8 mouse cellular contexts compared by ENCODE assay signal in genomic region chr4:36952431-36953429, GRCm38 (mm10). TPM values are rescaled to one million over a fixed set of nuclear protein-coding genes. Genes with fewer than 3 reads are reported as not detected.
DNase-seq lines count a peak whose midpoint lies in the region; ATAC-seq and TF ChIP-seq lines count a peak whose summit lies in the region.

No protein-coding gene starts in this region.

- H3K4me3 ChIP-seq in kidney, embryonic 14.5 days (ENCODE audit: low read length): peak overlapping the region; percentile 60
- peak overlapping the region; percentile 53 for H3K4me3 ChIP-seq in embryonic facial prominence, embryonic 15.5 days (replicated peaks)
- H3K4me3 ChIP-seq in intestine, postnatal 0 days (ENCODE audit: low read depth, low read length): 0 out of 2 replicates have a peak overlapping the region, but pooled peaks have one; percentile 9
- peak overlapping the region; percentile 74 for H3K4me3 ChIP-seq in midbrain, embryonic 15.5 days

- no peaks in the 10 kb centered on the region for H3K36me3 ChIP-seq in kidney, embryonic 14.5 days (ENCODE audit: control insufficient read depth, insufficient read depth, low read length)
- no peaks in the 10 kb centered on the region for H3K36me3 ChIP-seq in embryonic facial prominence, embryonic 15.5 days
- no peaks in the 10 kb centered on the region for H3K36me3 ChIP-seq in intestine, postnatal 0 days (ENCODE audit: control insufficient read depth, insufficient read depth)
- no peaks in the 10 kb centered on the region for H3K36me3 ChIP-seq in midbrain, embryonic 15.5 days (replicated peaks)

- peak overlapping the region; percentile 97 for H3K4me2 ChIP-seq in kidney, embryonic 14.5 days (replicated peaks; ENCODE audit: low read depth, low read length)
- H3K4me2 ChIP-seq in embryonic facial prominence, embryonic 15.5 days (replicated peaks): peak overlapping the region; percentile 99
- H3K4me2 ChIP-seq in intestine, postnatal 0 days (replicated peaks; ENCODE audit: low read depth): peak overlapping the region; percentile 73
- H3K4me2 ChIP-seq in midbrain, embryonic 15.5 days: peak overlapping the region; percentile 87

- DNase-seq in kidney, postnatal 10 days: no peak
- DNase-seq in ovary, postnatal 14 days (ENCODE audit: low spot score): no peak
- DNase-seq in cerebellum, adult 9-10 months: no peak
- no peak for DNase-seq in heart, postnatal 4 days

- peaks cover 7% of the 10 kb centered on the region; the same call in 1 of the 2 replicates for H3K4me1 ChIP-seq in kidney, embryonic 14.5 days (ENCODE audit: control insufficient read depth, insufficient read depth, low read length)
- peaks cover 20% of the 10 kb centered on the region for H3K4me1 ChIP-seq in embryonic facial prominence, embryonic 15.5 days
- 0 out of 2 replicates have a peak, but pooled peaks cover 5% of the 10 kb centered on the region for H3K4me1 ChIP-seq in intestine, postnatal 0 days (replicated peaks; ENCODE audit: control insufficient read depth, insufficient read depth, low read length)
- H3K4me1 ChIP-seq in midbrain, embryonic 15.5 days: peaks cover 10% of the 10 kb centered on the region

- H3K27ac ChIP-seq in kidney, embryonic 14.5 days (ENCODE audit: low read depth, low read length): no peak overlapping the region
- no peak overlapping the region for H3K27ac ChIP-seq in embryonic facial prominence, embryonic 15.5 days (replicated peaks)
- H3K27ac ChIP-seq in intestine, postnatal 0 days (ENCODE audit: low read depth, low read length): no peak overlapping the region
- H3K27ac ChIP-seq in midbrain, embryonic 15.5 days: no peak overlapping the region

- 4% methylated on average over 20 of the region's 20 CpGs for WGBS in kidney, embryonic 14.5 days
- 4% methylated on average over 20 of the region's 20 CpGs for WGBS in embryonic facial prominence, embryonic 15.5 days
- 11% methylated on average over 20 of the region's 20 CpGs for WGBS in intestine, postnatal 0 days
- WGBS in midbrain, embryonic 15.5 days: 5% methylated on average over 20 of the region's 20 CpGs

- no peaks in the 10 kb centered on the region for H3K9me3 ChIP-seq in kidney, embryonic 14.5 days (ENCODE audit: control insufficient read depth, low read length)
- H3K9me3 ChIP-seq in embryonic facial prominence, embryonic 15.5 days (replicated peaks): no peaks in the 10 kb centered on the region
- no peaks in the 10 kb centered on the region for H3K9me3 ChIP-seq in intestine, postnatal 0 days (ENCODE audit: control insufficient read depth)
- no peaks in the 10 kb centered on the region for H3K9me3 ChIP-seq in midbrain, embryonic 15.5 days

- peaks cover 58% of the 10 kb centered on the region for H3K27me3 ChIP-seq in kidney, embryonic 14.5 days (ENCODE audit: control insufficient read depth, insufficient read depth, low read length)
- peaks cover 47% of the 10 kb centered on the region for H3K27me3 ChIP-seq in embryonic facial prominence, embryonic 15.5 days
- H3K27me3 ChIP-seq in intestine, postnatal 0 days (replicated peaks; ENCODE audit: control insufficient read depth, insufficient read depth, low read length): peaks cover 47% of the 10 kb centered on the region
- H3K27me3 ChIP-seq in midbrain, embryonic 15.5 days (replicated peaks): 0 out of 2 replicates have a peak, but pooled peaks cover 3% of the 10 kb centered on the region

- no peak for TF ChIP-seq CTCF in intestine, postnatal 0 days (IDR thresholded peaks at IDR 0.05; ENCODE audit: low read depth)

- no peak for ATAC-seq in kidney, embryonic 14.5 days (ENCODE audit: low FRiP score, low TSS enrichment)
- ATAC-seq in embryonic facial prominence, embryonic 15.5 days (ENCODE audit: insufficient number of reproducible peaks, low FRiP score, low TSS enrichment, low read depth): no peak
- no peak for ATAC-seq in intestine, postnatal 0 days
- ATAC-seq in midbrain, embryonic 15.5 days (replicated peaks): no peak

- no peak overlapping the region for H3K9ac ChIP-seq in kidney, embryonic 14.5 days (ENCODE audit: low read depth, low read length)
- H3K9ac ChIP-seq in embryonic facial prominence, embryonic 15.5 days: no peak overlapping the region
- H3K9ac ChIP-seq in intestine, postnatal 0 days (ENCODE audit: low read depth, low read length): no peak overlapping the region
- H3K9ac ChIP-seq in midbrain, embryonic 15.5 days: peak overlapping the region; percentile 78; the same call in 1 of the 2 replicates

RNA-seq across cellular contexts. Expression of gene Lingo2, which starts 1.2 kb away (rescaled TPM):
- 0.17 and 0.41 TPM in 2 replicates for polyA plus RNA-seq in kidney, embryonic 14.5 days (2014; fragmentation: Nextera tagmentation; extraction: Ambion mirVana)
- 4.6 and 5.5 TPM in 2 replicates for polyA plus RNA-seq in embryonic facial prominence, embryonic 15.5 days (2015; fragmentation: Nextera tagmentation; extraction: Ambion mirVana)
- 0.40 and 0.67 TPM in 2 replicates for polyA plus RNA-seq in intestine, postnatal 0 days (2015; fragmentation: Nextera tagmentation; extraction: Ambion mirVana)
- 53.5 and 63.0 TPM in 2 replicates for polyA plus RNA-seq in midbrain, embryonic 15.5 days (2015; fragmentation: Nextera tagmentation; extraction: Ambion mirVana)
- under 1 TPM; 0.10 to 0.23 TPM for total RNA-seq in heart, postnatal 4 days (2021)

Comparison
In these comparisons a context has a peak if more than half of its experiments do, and no peak if none do; other contexts are left out.
1. H3K4me3 ChIP-seq: peak in every context shown above with its lines; median percentile 74 in midbrain, embryonic 15.5 days; 60 in kidney, embryonic 14.5 days; 53 in embryonic facial prominence, embryonic 15.5 days; 9 in intestine, postnatal 0 days.